Mouse (Mus musculus): ENCODE results near the gene Eci2. TPM values are rescaled to one million over a fixed set of nuclear protein-coding genes. Genes with fewer than 3 reads are reported as not detected.
"Not testable (repeated sequence)": the region's sequence is repeated elsewhere in the genome, so short reads cannot be mapped to it uniquely, and the experiment has no call there.

The Eci2 gene
- 62.7 and 68.7 TPM in 2 replicates for polyA plus RNA-seq (2012; rRNA removed)

- peak in 1 of 2 experiments; percentile 25 for DNase-seq (ENCODE audit: extremely low spot score in 1 of 2, low spot score in 1 of 2)
Observed at GRCm38 (mm10) chr13:35026879-35027278, at the start of gene Eci2. Gene Eci2, minus strand, starts transcription at chr13:35027096.

GRCm38 (mm10) chr13:35074862-35075261 lies 48.0 kb upstream of the Eci2 start:
- DNase-seq (ENCODE audit: extremely low spot score in 1 of 2, low spot score in 1 of 2) = no peak

- DNase-seq (ENCODE audit: extremely low spot score in 1 of 2, low spot score in 1 of 2) = no peak
Observed at GRCm38 (mm10) chr13:35070485-35071472, 43.9 kb upstream of the Eci2 start.

- no peak for DNase-seq (ENCODE audit: extremely low spot score in 1 of 2, low spot score in 1 of 2)
Observed at GRCm38 (mm10) chr13:35067084-35067483, 40.2 kb upstream of the Eci2 start.

- no peak for DNase-seq (ENCODE audit: extremely low spot score in 1 of 2, low spot score in 1 of 2)
Observed at GRCm38 (mm10) chr13:35066033-35066432, 39.1 kb upstream of the Eci2 start.

- no peak for DNase-seq (ENCODE audit: extremely low spot score in 1 of 2, low spot score in 1 of 2)
Observed at GRCm38 (mm10) chr13:35064381-35064780, 37.5 kb upstream of the Eci2 start.

- DNase-seq (ENCODE audit: extremely low spot score in 1 of 2, low spot score in 1 of 2) = no peak
Observed at GRCm38 (mm10) chr13:35058145-35058544, 31.2 kb upstream of the Eci2 start.

GRCm38 (mm10) chr13:35036486-35036885 lies 9.6 kb upstream of the Eci2 start:
- DNase-seq (ENCODE audit: extremely low spot score in 1 of 2, low spot score in 1 of 2) = no peak

GRCm38 (mm10) chr13:35035731-35036130 lies 8.8 kb upstream of the Eci2 start:
- no peak for DNase-seq (ENCODE audit: extremely low spot score in 1 of 2, low spot score in 1 of 2)

- DNase-seq (ENCODE audit: extremely low spot score in 1 of 2, low spot score in 1 of 2) = no peak
Observed at GRCm38 (mm10) chr13:35033571-35033970, 6.7 kb upstream of the Eci2 start.

GRCm38 (mm10) chr13:35031684-35032082 lies 4.8 kb upstream of the Eci2 start:
- no peak for DNase-seq (ENCODE audit: extremely low spot score in 1 of 2, low spot score in 1 of 2)

- peak in 1 of 2 experiments; percentile 56 for DNase-seq (ENCODE audit: extremely low spot score in 1 of 2, low spot score in 1 of 2)
Observed at GRCm38 (mm10) chr13:35030979-35031683, 4.2 kb upstream of the Eci2 start.

- DNase-seq (ENCODE audit: extremely low spot score in 1 of 2, low spot score in 1 of 2) = no peak
Observed at GRCm38 (mm10) chr13:35028365-35028764, 1.5 kb upstream of the Eci2 start.

- DNase-seq (ENCODE audit: extremely low spot score in 1 of 2, low spot score in 1 of 2) = not testable (repeated sequence)
Observed at GRCm38 (mm10) chr13:35023401-35023800, 3.5 kb downstream of the Eci2 start.

GRCm38 (mm10) chr13:35020383-35020782 lies 6.5 kb downstream of the Eci2 start:
- no peak for DNase-seq (ENCODE audit: extremely low spot score in 1 of 2, low spot score in 1 of 2)

GRCm38 (mm10) chr13:35018866-35019536 lies 7.9 kb downstream of the Eci2 start:
- DNase-seq (ENCODE audit: extremely low spot score in 1 of 2, low spot score in 1 of 2) = no peak

- no peak for DNase-seq (ENCODE audit: extremely low spot score in 1 of 2, low spot score in 1 of 2)
Observed at GRCm38 (mm10) chr13:35017392-35017791, 9.5 kb downstream of the Eci2 start.

- DNase-seq (ENCODE audit: extremely low spot score in 1 of 2, low spot score in 1 of 2) = no peak
Observed at GRCm38 (mm10) chr13:35016067-35016466, 10.8 kb downstream of the Eci2 start.

- no peak for DNase-seq (ENCODE audit: extremely low spot score in 1 of 2, low spot score in 1 of 2)
Observed at GRCm38 (mm10) chr13:34995925-34996324, 31.0 kb downstream of the Eci2 start.

GRCm38 (mm10) chr13:34993983-34994811 lies 32.7 kb downstream of the Eci2 start:
- peak; percentile 83 to 90 for DNase-seq (ENCODE audit: extremely low spot score in 1 of 2, low spot score in 1 of 2)

Data from frontal cortex, adult 2 months (tissue).